Mouse (Mus musculus): ENCODE data around the gene Zfp641. TPM values are rescaled to one million over a fixed set of nuclear protein-coding genes. Genes with fewer than 3 reads are reported as not detected.

The Zfp641 gene
- polyA plus RNA-seq, 1 experiment from 2014 or later = 0.93 TPM

DNA sequence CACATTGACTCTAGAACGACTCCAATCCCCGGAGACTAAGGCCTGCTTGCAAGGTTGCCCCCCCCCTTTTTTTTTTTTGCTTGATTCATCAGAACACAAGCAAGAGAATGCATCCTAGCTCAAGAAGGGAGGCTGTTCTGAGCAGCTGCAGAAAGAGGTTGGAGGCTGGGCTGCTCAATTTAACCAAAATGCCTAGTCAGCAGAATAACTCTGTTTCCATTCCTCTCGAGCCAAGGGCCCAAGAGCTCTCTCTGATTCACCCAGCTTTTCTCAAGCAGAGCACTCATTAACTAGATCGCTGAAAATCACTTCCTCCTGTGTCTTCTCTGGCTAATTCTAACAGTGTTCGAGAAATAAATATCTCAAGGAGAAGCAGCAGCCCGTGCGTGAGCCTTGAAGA, 9.5 kb downstream of the Zfp641 start:
- Histone ChIP-seq H3K4me1 (ENCODE audit: insufficient read depth, low read depth, low read length) (no peaks in the 10 kb centered on the region), H3K4me3 (ENCODE audit: low read depth, low read length) (no peak overlapping the region), H3K4me2 (replicated peaks; ENCODE audit: low read depth, low read length) (no peak overlapping the region), H3K27ac (ENCODE audit: low read length) (no peak overlapping the region), H3K36me3 (ENCODE audit: insufficient read depth, low read length) (no peaks in the 10 kb centered on the region), H3K27me3 (replicated peaks; ENCODE audit: insufficient read depth, low read length) (no peaks in the 10 kb centered on the region), H3K9ac (replicated peaks; ENCODE audit: low read depth) (no peak overlapping the region), H3K9me3 (ENCODE audit: low read length) (no peaks in the 10 kb centered on the region)
- TF ChIP-seq EP300 (IDR thresholded peaks at IDR 0.05) (no peak), CTCF (IDR thresholded peaks at IDR 0.05) (no peak)
- ATAC-seq (no peak), DNase-seq (ENCODE audit: low spot score) (no peak)
- 70% methylated on average over 7 of the region's 7 CpGs for WGBS

DNA sequence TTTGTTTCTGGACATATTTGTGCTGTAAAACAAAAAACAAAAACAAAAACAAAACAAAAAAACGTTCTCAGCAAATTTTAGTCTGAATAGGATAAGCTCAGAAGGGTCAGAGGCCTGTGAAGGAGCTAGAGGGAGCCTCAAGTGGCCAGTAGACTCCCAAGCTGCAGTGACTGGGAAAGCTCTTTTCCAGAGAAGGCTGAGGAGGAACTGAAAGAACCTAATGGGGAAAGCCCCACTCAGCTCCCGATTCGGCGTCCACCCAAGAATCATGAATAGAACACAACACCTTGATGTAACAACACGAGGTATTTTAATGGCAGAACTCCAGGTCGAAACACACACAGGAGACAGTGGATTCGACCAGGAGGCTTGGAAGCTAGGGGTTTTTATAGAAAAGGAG, 38.2 kb downstream of the Zfp641 start:
- no peak for ATAC-seq
- H3K27me3 ChIP-seq (replicated peaks; ENCODE audit: insufficient read depth, low read length) = no peaks in the 10 kb centered on the region
- no peaks in the 10 kb centered on the region for H3K36me3 ChIP-seq (ENCODE audit: insufficient read depth, low read length)
- H3K4me1 ChIP-seq (ENCODE audit: insufficient read depth, low read depth, low read length) = no peaks in the 10 kb centered on the region
- TF ChIP-seq CTCF (IDR thresholded peaks at IDR 0.05) (no peak), EP300 (IDR thresholded peaks at IDR 0.05) (no peak)
- DNase-seq (ENCODE audit: low spot score) = no peak
- WGBS = 82% methylated on average over 7 of the region's 7 CpGs
- H3K9ac ChIP-seq (replicated peaks; ENCODE audit: low read depth) = no peak overlapping the region
- no peak overlapping the region for H3K4me3 ChIP-seq (ENCODE audit: low read depth, low read length)
- H3K27ac ChIP-seq (ENCODE audit: low read length) = no peak overlapping the region
- H3K4me2 ChIP-seq (replicated peaks; ENCODE audit: low read depth, low read length) = no peak overlapping the region
- no peaks in the 10 kb centered on the region for H3K9me3 ChIP-seq (ENCODE audit: low read length)

GRCm38 (mm10) chr15:98257193-98257592, 38.8 kb downstream of the Zfp641 start, which contains the start of gene H1fnt:
TSS of gene H1fnt (minus strand) at chr15:98257293.
- 80% methylated on average over 8 of the region's 8 CpGs for WGBS
- H3K36me3 ChIP-seq (ENCODE audit: insufficient read depth, low read length) = no peaks in the 10 kb centered on the region
- H3K27me3 ChIP-seq (replicated peaks; ENCODE audit: insufficient read depth, low read length) = no peaks in the 10 kb centered on the region
- no peaks in the 10 kb centered on the region for H3K4me1 ChIP-seq (ENCODE audit: insufficient read depth, low read depth, low read length)
- ATAC-seq (no peak), DNase-seq (ENCODE audit: low spot score) (no peak)
- TF ChIP-seq EP300 (IDR thresholded peaks at IDR 0.05) = no peak
- TF ChIP-seq CTCF (IDR thresholded peaks at IDR 0.05) = no peak
- no peak within 1 kb of the TSS for H3K27ac ChIP-seq (ENCODE audit: low read length)
- no peak within 1 kb of the TSS for H3K4me2 ChIP-seq (replicated peaks; ENCODE audit: low read depth, low read length)
- H3K9me3 ChIP-seq (ENCODE audit: low read length) = no peaks in the 10 kb centered on the region
- no peak within 1 kb of the TSS for H3K9ac ChIP-seq (replicated peaks; ENCODE audit: low read depth)
- H3K4me3 ChIP-seq (ENCODE audit: low read depth, low read length) = no peak within 1 kb of the TSS

- 85% methylated on average over 13 of the region's 13 CpGs for WGBS
Measured at GRCm38 (mm10) chr15:98256271-98256670, 39.7 kb downstream of the Zfp641 start.

More at GRCm38 (mm10) chr15:98256271-98256670, 39.7 kb downstream of the Zfp641 start:
- no peaks in the 10 kb centered on the region for H3K27me3 ChIP-seq (replicated peaks; ENCODE audit: insufficient read depth, low read length)
- no peak for ATAC-seq
- DNase-seq (ENCODE audit: low spot score) = no peak
- H3K36me3 ChIP-seq (ENCODE audit: insufficient read depth, low read length) = no peaks in the 10 kb centered on the region
- no peaks in the 10 kb centered on the region for H3K9me3 ChIP-seq (ENCODE audit: low read length)
- no peak overlapping the region for H3K9ac ChIP-seq (replicated peaks; ENCODE audit: low read depth)
- no peak overlapping the region for H3K4me3 ChIP-seq (ENCODE audit: low read depth, low read length)
- H3K27ac ChIP-seq (ENCODE audit: low read length) = no peak overlapping the region
- no peaks in the 10 kb centered on the region for H3K4me1 ChIP-seq (ENCODE audit: insufficient read depth, low read depth, low read length)
- no peak overlapping the region for H3K4me2 ChIP-seq (replicated peaks; ENCODE audit: low read depth, low read length)
- TF ChIP-seq CTCF (IDR thresholded peaks at IDR 0.05) = no peak
- TF ChIP-seq EP300 (IDR thresholded peaks at IDR 0.05) = no peak

Other genes with a start within 250 kb of the Zfp641 start
- gene Pfkm, start 203.6 kb downstream of the Zfp641 start, polyA plus RNA-seq (2015; fragmentation: Nextera tagmentation; extraction: Ambion mirVana) = 12.8 and 15.5 TPM in 2 replicates
- 9.2 and 10.2 TPM in 2 replicates for gene Senp1, start 202.4 kb downstream of the Zfp641 start, polyA plus RNA-seq (2015; fragmentation: Nextera tagmentation; extraction: Ambion mirVana)
- 40.3 and 42.3 TPM in 2 replicates for gene Asb8, start 130.5 kb downstream of the Zfp641 start, polyA plus RNA-seq (2015; fragmentation: Nextera tagmentation; extraction: Ambion mirVana)
- gene Ccdc184, start 129.0 kb downstream of the Zfp641 start, polyA plus RNA-seq (2015; fragmentation: Nextera tagmentation; extraction: Ambion mirVana) = 0.04 and 0.07 TPM in 2 replicates
- gene Olfr288, start 100.6 kb downstream of the Zfp641 start, polyA plus RNA-seq (2015; fragmentation: Nextera tagmentation; extraction: Ambion mirVana) = not detected in 2 replicates
- gene Gm44579, start 75.2 kb downstream of the Zfp641 start, polyA plus RNA-seq (2015; fragmentation: Nextera tagmentation; extraction: Ambion mirVana) = not detected in 2 replicates
- not detected in 2 replicates for gene Olfr287, start 75.1 kb downstream of the Zfp641 start, polyA plus RNA-seq (2015; fragmentation: Nextera tagmentation; extraction: Ambion mirVana)
- not detected in 2 replicates for gene Olfr286, start 61.7 kb downstream of the Zfp641 start, polyA plus RNA-seq (2015; fragmentation: Nextera tagmentation; extraction: Ambion mirVana)
- not detected in 2 replicates for gene H1fnt, start 38.9 kb downstream of the Zfp641 start, polyA plus RNA-seq (2015; fragmentation: Nextera tagmentation; extraction: Ambion mirVana)
- not detected in 2 replicates for gene Olfr285, start 21.2 kb upstream of the Zfp641 start, polyA plus RNA-seq (2015; fragmentation: Nextera tagmentation; extraction: Ambion mirVana)
- gene Olfr284, start 44.8 kb upstream of the Zfp641 start, polyA plus RNA-seq (2015; fragmentation: Nextera tagmentation; extraction: Ambion mirVana) = not detected in 2 replicates
- gene Olfr283, start 84.8 kb upstream of the Zfp641 start, polyA plus RNA-seq (2015; fragmentation: Nextera tagmentation; extraction: Ambion mirVana) = not detected in 2 replicates
- not detected in 2 replicates for gene Olfr282, start 135.1 kb upstream of the Zfp641 start, polyA plus RNA-seq (2015; fragmentation: Nextera tagmentation; extraction: Ambion mirVana)
- not detected in 2 replicates for gene Olfr281, start 156.4 kb upstream of the Zfp641 start, polyA plus RNA-seq (2015; fragmentation: Nextera tagmentation; extraction: Ambion mirVana)
- not detected in 2 replicates for gene OR5BS1P, start 173.7 kb upstream of the Zfp641 start, polyA plus RNA-seq (2015; fragmentation: Nextera tagmentation; extraction: Ambion mirVana)
- gene Lalba, start 186.6 kb upstream of the Zfp641 start, polyA plus RNA-seq (2015; fragmentation: Nextera tagmentation; extraction: Ambion mirVana) = 0.31 and 3.3 TPM in 2 replicates
- gene Olfr279, start 196.2 kb upstream of the Zfp641 start, polyA plus RNA-seq (2015; fragmentation: Nextera tagmentation; extraction: Ambion mirVana) = not detected in 2 replicates
- 50.4 and 56.0 TPM in 2 replicates for gene Kansl2, start 238.1 kb upstream of the Zfp641 start, polyA plus RNA-seq (2015; fragmentation: Nextera tagmentation; extraction: Ambion mirVana)